Mouse (Mus musculus) lung, embryonic 14.5 days (tissue): Measurements from ENCODE around the gene Scgb2b15. TPM values are rescaled to one million over a fixed set of nuclear protein-coding genes. Genes with fewer than 3 reads are reported as not detected.
"Not testable (repeated sequence)": the region's sequence is repeated elsewhere in the genome, so short reads cannot be mapped to it uniquely, and the experiment has no call there.

Experiments
- ATAC-seq: fragments of 200-750 bp; cut with Nextera tagmentation; 2 replicates; pipeline ENCODE4 v1.8.0; 2017; ENCODE audit warnings: mild to moderate bottlenecking, moderate TSS enrichment, moderate library complexity; ENCODE audit not compliant: insufficient read depth
- DNase-seq: peaks from one replicate; pipeline ENCODE4 v3.0.0-alpha.2; 2015
- H3K27ac ChIP-seq: fragments of 300-500 bp; sonication (generic); 2 replicates; pipeline ENCODE4 v1.5.1; 2014; ENCODE audit warnings: low read depth, mild to moderate bottlenecking, moderate library complexity
- H3K27me3 ChIP-seq: fragments of 300-500 bp; sonication (generic); 2 replicates; pipeline ENCODE4 v1.6.1; 2014; ENCODE audit warnings: low read length, control low read depth; ENCODE audit not compliant: insufficient read depth
- H3K36me3 ChIP-seq: fragments of 300-500 bp; sonication (generic); 2 replicates; pipeline ENCODE4 v1.6.1; 2014; ENCODE audit warnings: control low read depth; ENCODE audit not compliant: insufficient read depth
- H3K4me1 ChIP-seq: fragments of 300-500 bp; sonication (generic); 2 replicates; pipeline ENCODE4 v1.6.1; 2014; ENCODE audit warnings: antibody characterized with exemption, control low read depth; ENCODE audit not compliant: insufficient read depth
- H3K4me2 ChIP-seq: fragments of 300-500 bp; sonication (generic); 2 replicates; pipeline ENCODE4 v1.6.1; 2014; ENCODE audit warnings: mild to moderate bottlenecking
- H3K4me3 ChIP-seq: fragments of 300-500 bp; sonication (generic); 2 replicates; pipeline ENCODE4 v1.5.1; 2014; ENCODE audit warnings: low read depth, low read length
- H3K9ac ChIP-seq: fragments of 300-500 bp; sonication (generic); 2 replicates; pipeline ENCODE4 v1.6.1; 2014
- H3K9me3 ChIP-seq: fragments of 300-500 bp; sonication (generic); 2 replicates; pipeline ENCODE4 v1.6.1; 2016; ENCODE audit warnings: low read depth, low read length, control low read depth
- polyA plus RNA-seq: library from polyadenylated mRNA; unstranded; fragments of >200 nt; fragmentation: Nextera tagmentation; extraction: Ambion mirVana; gene quantifications from 2 replicates; pipeline ENCODE4 v1.2.1, GENCODE M21; 2014

The Scgb2b15 gene
- not detected in 2 replicates for polyA plus RNA-seq

DNA sequence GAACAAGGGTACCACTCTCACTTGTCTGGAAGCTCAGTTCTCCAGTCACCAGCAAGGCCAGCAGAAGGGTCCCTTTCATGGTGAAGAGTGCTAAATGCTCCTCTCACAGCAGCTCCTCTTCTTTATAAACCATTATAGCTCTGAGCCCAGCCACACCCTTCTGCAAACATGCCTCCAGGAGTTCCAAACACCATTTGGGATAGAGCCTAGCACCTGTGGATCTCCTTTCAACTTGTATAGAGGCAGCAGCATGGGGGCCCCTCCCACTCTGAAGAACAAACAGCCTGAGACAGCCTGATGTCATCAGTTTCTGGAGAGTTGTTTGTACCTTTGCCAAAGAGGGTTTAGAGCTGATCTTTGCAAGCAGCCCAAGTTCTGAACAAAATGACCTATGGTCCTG is at the start of gene Scgb2b15:
Gene Scgb2b15, minus strand, starts transcription at position 101 of the 400 bp plus-strand sequence.
- H3K27ac ChIP-seq, ATAC-seq, H3K4me1 ChIP-seq, H3K9ac ChIP-seq, H3K4me2 ChIP-seq, DNase-seq, H3K4me3 ChIP-seq, H3K27me3 ChIP-seq, H3K36me3 ChIP-seq, H3K9me3 ChIP-seq: not testable (repeated sequence)

- H3K9me3 ChIP-seq, DNase-seq, H3K36me3 ChIP-seq, H3K27ac ChIP-seq, ATAC-seq, H3K4me3 ChIP-seq, H3K27me3 ChIP-seq, H3K4me2 ChIP-seq, H3K9ac ChIP-seq, H3K4me1 ChIP-seq: not testable (repeated sequence)
Measured at GRCm38 (mm10) chr7:32836254-32836653, 6.8 kb upstream of the Scgb2b15 start, which contains the start of gene Scgb1b15. Scgb1b15 (plus strand) TSS chr7:32836554.

Other genes starting within 250 kb of the Scgb2b15 start
- gene Scgb1b15, start 6.9 kb upstream of the Scgb2b15 start, polyA plus RNA-seq: not detected in 2 replicates
- gene Scgb2b17, start 226.9 kb upstream of the Scgb2b15 start, polyA plus RNA-seq: not detected in 2 replicates
- not detected in 2 replicates for gene Scgb1b17, start 233.8 kb upstream of the Scgb2b15 start, polyA plus RNA-seq